Mouse (Mus musculus): ENCODE measurements at regions not wholly inside any gene's neighbourhood (a gene's known extent, or its start where the extent isn't known, plus 50 kb on each side); places are given as distances from the start of the nearest gene placed in this dataset.
A peak's percentile ranks its signal among the peaks of the same experiment; 100 is the strongest.
"Not testable (repeated sequence)": the region's sequence is repeated elsewhere in the genome, so short reads cannot be mapped to it uniquely, and the experiment has no call there.

GRCm38 (mm10) chr13:85988633-85989032, 58.1 kb downstream of the Cox7c start:
- Histone ChIP-seq H3K27ac (no peak overlapping the region), H3K9me3 (ENCODE audit: low read length) (no peaks in the 10 kb centered on the region), H3K9ac (replicated peaks; ENCODE audit: low read length) (no peak overlapping the region), H3K4me1 (ENCODE audit: insufficient read depth, low read length) (no peaks in the 10 kb centered on the region), H3K36me3 (ENCODE audit: insufficient read depth, low read length) (no peaks in the 10 kb centered on the region), H3K4me3 (ENCODE audit: low read length) (no peak overlapping the region), H3K27me3 (ENCODE audit: insufficient read depth, low read length) (no peaks in the 10 kb centered on the region), H3K4me2 (ENCODE audit: low read depth, low read length) (no peak overlapping the region)
- TF ChIP-seq CTCF (IDR thresholded peaks at IDR 0.05; ENCODE audit: low read depth), result no peak
- no peak for DNase-seq (ENCODE audit: low spot score)
- ATAC-seq, result no peak

GRCm38 (mm10) chr13:85982089-85982488, 64.6 kb downstream of the Cox7c start:
- Histone ChIP-seq H3K4me1 (ENCODE audit: insufficient read depth, low read length) (no peaks in the 10 kb centered on the region), H3K9ac (replicated peaks; ENCODE audit: low read length) (no peak overlapping the region), H3K27me3 (ENCODE audit: insufficient read depth, low read length) (no peaks in the 10 kb centered on the region), H3K9me3 (ENCODE audit: low read length) (no peaks in the 10 kb centered on the region), H3K36me3 (ENCODE audit: insufficient read depth, low read length) (no peaks in the 10 kb centered on the region), H3K27ac (no peak overlapping the region), H3K4me2 (ENCODE audit: low read depth, low read length) (no peak overlapping the region), H3K4me3 (ENCODE audit: low read length) (no peak overlapping the region)
- ATAC-seq (no peak), DNase-seq (ENCODE audit: low spot score) (no peak)
- 75% methylated on average over 1 of the region's 1 CpGs for WGBS
- TF ChIP-seq CTCF (IDR thresholded peaks at IDR 0.05; ENCODE audit: low read depth), result no peak

GRCm38 (mm10) chr13:85964005-85964404, 82.7 kb downstream of the Cox7c start:
- not testable (repeated sequence) for H3K36me3 ChIP-seq (ENCODE audit: insufficient read depth, low read length); H3K9ac ChIP-seq (replicated peaks; ENCODE audit: low read length); H3K27ac ChIP-seq; DNase-seq (ENCODE audit: low spot score); H3K4me1 ChIP-seq (ENCODE audit: insufficient read depth, low read length); H3K4me2 ChIP-seq (ENCODE audit: low read depth, low read length); H3K4me3 ChIP-seq (ENCODE audit: low read length); H3K9me3 ChIP-seq (ENCODE audit: low read length); H3K27me3 ChIP-seq (ENCODE audit: insufficient read depth, low read length); ATAC-seq
- 78% methylated on average over 2 of the region's 2 CpGs for WGBS

GRCm38 (mm10) chr13:85955284-85955683, 91.4 kb downstream of the Cox7c start:
- no peak overlapping the region for H3K27ac ChIP-seq
- H3K4me1 ChIP-seq (ENCODE audit: insufficient read depth, low read length), result no peaks in the 10 kb centered on the region
- H3K4me2 ChIP-seq (ENCODE audit: low read depth, low read length), result no peak overlapping the region
- DNase-seq (ENCODE audit: low spot score), result no peak
- no peaks in the 10 kb centered on the region for H3K9me3 ChIP-seq (ENCODE audit: low read length)
- H3K36me3 ChIP-seq (ENCODE audit: insufficient read depth, low read length), result no peaks in the 10 kb centered on the region
- no peak for TF ChIP-seq CTCF (IDR thresholded peaks at IDR 0.05; ENCODE audit: low read depth)
- no peak overlapping the region for H3K4me3 ChIP-seq (ENCODE audit: low read length)
- H3K27me3 ChIP-seq (ENCODE audit: insufficient read depth, low read length), result no peaks in the 10 kb centered on the region
- H3K9ac ChIP-seq (replicated peaks; ENCODE audit: low read length), result no peak overlapping the region
- ATAC-seq, result no peak

- DNase-seq (ENCODE audit: low spot score), result no peak
- Histone ChIP-seq H3K36me3 (ENCODE audit: insufficient read depth, low read length) (no peaks in the 10 kb centered on the region), H3K9ac (replicated peaks; ENCODE audit: low read length) (no peak overlapping the region), H3K4me3 (ENCODE audit: low read length) (no peak overlapping the region), H3K4me2 (ENCODE audit: low read depth, low read length) (no peak overlapping the region), H3K9me3 (ENCODE audit: low read length) (no peaks in the 10 kb centered on the region), H3K4me1 (ENCODE audit: insufficient read depth, low read length) (no peaks in the 10 kb centered on the region), H3K27ac (no peak overlapping the region), H3K27me3 (ENCODE audit: insufficient read depth, low read length) (no peaks in the 10 kb centered on the region)
- no peak for ATAC-seq
- WGBS, result 78% methylated on average over 6 of the region's 6 CpGs
- TF ChIP-seq CTCF (IDR thresholded peaks at IDR 0.05; ENCODE audit: low read depth), result no peak
These were observed 93.8 kb downstream of the Cox7c start for GRCm38 (mm10) chr13:85952896-85953295.

- Histone ChIP-seq H3K27ac (no peak overlapping the region), H3K36me3 (ENCODE audit: insufficient read depth, low read length) (no peaks in the 10 kb centered on the region), H3K4me1 (ENCODE audit: insufficient read depth, low read length) (no peaks in the 10 kb centered on the region), H3K4me2 (ENCODE audit: low read depth, low read length) (peak overlapping the region; percentile 16; the same call in 1 of the 2 replicates), H3K9me3 (ENCODE audit: low read length) (no peaks in the 10 kb centered on the region), H3K27me3 (ENCODE audit: insufficient read depth, low read length) (no peaks in the 10 kb centered on the region), H3K9ac (replicated peaks; ENCODE audit: low read length) (no peak overlapping the region), H3K4me3 (ENCODE audit: low read length) (no peak overlapping the region)
- ATAC-seq, result peak; percentile 76
- TF ChIP-seq CTCF (IDR thresholded peaks at IDR 0.05; ENCODE audit: low read depth), result no peak
- whole genome bisulfite sequencing, result 26% methylated on average over 4 of the region's 4 CpGs
- DNase-seq (ENCODE audit: low spot score), result peak; percentile 36
These were observed 119.6 kb downstream of the Cox7c start for GRCm38 (mm10) chr13:85926825-85927737.

- no peaks in the 10 kb centered on the region for H3K9me3 ChIP-seq (ENCODE audit: low read length)
- TF ChIP-seq CTCF (IDR thresholded peaks at IDR 0.05; ENCODE audit: low read depth), result no peak
These were observed 120.4 kb downstream of the Cox7c start for GRCm38 (mm10) chr13:85926323-85926722.

More at GRCm38 (mm10) chr13:85926323-85926722, 120.4 kb downstream of the Cox7c start:
- H3K27me3 ChIP-seq (ENCODE audit: insufficient read depth, low read length), result no peaks in the 10 kb centered on the region
- ATAC-seq (no peak), DNase-seq (ENCODE audit: low spot score) (no peak)
- no peak overlapping the region for H3K9ac ChIP-seq (replicated peaks; ENCODE audit: low read length)
- H3K4me1 ChIP-seq (ENCODE audit: insufficient read depth, low read length), result no peaks in the 10 kb centered on the region
- WGBS, result 31% methylated on average over 2 of the region's 2 CpGs
- H3K36me3 ChIP-seq (ENCODE audit: insufficient read depth, low read length), result no peaks in the 10 kb centered on the region
- H3K4me2 ChIP-seq (ENCODE audit: low read depth, low read length), result no peak overlapping the region
- no peak overlapping the region for H3K4me3 ChIP-seq (ENCODE audit: low read length)
- H3K27ac ChIP-seq, result no peak overlapping the region

Measured in hindbrain, postnatal 0 days (tissue).